Mouse (Mus musculus): ENCODE measurements at regions not wholly inside any gene's neighbourhood (a gene's known extent, or its start where the extent isn't known, plus 50 kb on each side); places are given as distances from the start of the nearest gene placed in this dataset.

DNA sequence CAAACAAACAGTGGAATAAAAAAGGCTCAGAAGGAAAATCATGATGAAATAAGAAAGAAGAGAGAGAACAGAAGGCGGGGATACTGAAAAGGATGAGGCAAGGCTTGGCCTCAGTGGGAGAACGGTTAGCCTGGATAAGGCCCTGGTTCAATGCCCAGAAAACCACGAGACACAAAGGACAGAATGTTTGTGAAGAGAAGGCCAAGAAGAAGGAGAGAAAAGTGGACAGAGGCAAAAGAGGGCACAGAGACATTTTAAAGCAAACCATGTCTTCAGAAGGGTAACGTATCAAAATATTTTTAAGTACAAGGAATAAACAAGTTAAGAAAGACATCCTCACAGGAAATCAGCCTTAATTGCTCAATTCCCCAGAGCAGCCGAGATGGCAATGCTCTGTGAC lies 78.6 kb downstream of the Cdca7 start:
- H3K4me3 ChIP-seq (ENCODE audit: insufficient read depth in 1 of 2, low read depth in 1 of 2, low read length in 2 of 2, poor library complexity in 1 of 2, severe bottlenecking in 1 of 2), result no peak overlapping the region
- no peak overlapping the region for H3K27ac ChIP-seq (ENCODE audit: insufficient read depth, low read depth, low read length, poor library complexity, severe bottlenecking)
- in situ Hi-C loops (cut with MboI; ENCODE audit: low sequenced_read_pairs in 2 of 2, unreplicated experiment in 2 of 2), result no loop called here
- TF ChIP-seq MAFK (IDR thresholded peaks at IDR 0.05; ENCODE audit: insufficient read depth, low read depth, low read length) (no peak), CHD2 (IDR thresholded peaks at IDR 0.05; ENCODE audit: low read depth, low read length) (no peak), ZC3H11A (IDR thresholded peaks at IDR 0.05; ENCODE audit: borderline replicate concordance, low read depth, low read length) (no peak), HCFC1 (IDR thresholded peaks at IDR 0.05; ENCODE audit: borderline replicate concordance, insufficient read depth, low read length) (no peak), ZNF384 (IDR thresholded peaks at IDR 0.05; ENCODE audit: low read depth, low read length) (no peak)
- no peaks in the 10 kb centered on the region for H3K36me3 ChIP-seq (ENCODE audit: control insufficient read depth, insufficient read depth, low read length, poor library complexity, severe bottlenecking)
- no peak overlapping the region for H3K9ac ChIP-seq (ENCODE audit: insufficient read depth, low read depth, low read length, poor library complexity, severe bottlenecking)
- DNase-seq (ENCODE audit: low read depth, low spot score), result no peak
- H3K4me1 ChIP-seq (ENCODE audit: control insufficient read depth in 2 of 2, insufficient read depth in 2 of 2, low read length in 2 of 2, poor library complexity in 1 of 2), result no peaks in the 10 kb centered on the region
- H3K9me3 ChIP-seq (ENCODE audit: control insufficient read depth, insufficient read depth, low read depth, low read length), result no peaks in the 10 kb centered on the region

DNA sequence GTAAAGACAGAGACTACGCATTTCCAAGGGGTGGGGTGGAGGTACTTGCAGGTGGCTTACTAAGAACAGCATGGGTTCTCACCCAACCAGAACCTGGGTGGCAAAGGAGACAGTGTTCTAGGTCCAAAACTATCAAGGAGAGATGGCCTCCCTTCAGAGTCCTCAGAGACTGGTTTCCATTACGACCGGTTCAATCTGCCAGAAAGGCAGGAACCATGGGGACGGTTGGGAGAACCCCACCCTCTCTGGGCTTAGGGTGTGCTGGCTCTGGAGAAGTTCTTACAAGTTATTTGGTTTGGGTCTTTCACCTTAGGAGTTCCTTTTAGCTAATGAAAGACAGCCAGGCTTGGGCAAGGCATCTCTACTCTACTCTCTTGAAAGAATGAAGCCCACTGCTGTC lies 79.2 kb downstream of the Cdca7 start:
- H3K4me1 ChIP-seq (ENCODE audit: control insufficient read depth in 2 of 2, insufficient read depth in 2 of 2, low read length in 2 of 2, poor library complexity in 1 of 2), result no peaks in the 10 kb centered on the region
- in situ Hi-C loops (cut with MboI; ENCODE audit: low sequenced_read_pairs in 2 of 2, unreplicated experiment in 2 of 2), result no loop called here
- DNase-seq (ENCODE audit: low read depth, low spot score), result no peak
- no peaks in the 10 kb centered on the region for H3K9me3 ChIP-seq (ENCODE audit: control insufficient read depth, insufficient read depth, low read depth, low read length)
- H3K27ac ChIP-seq (ENCODE audit: insufficient read depth, low read depth, low read length, poor library complexity, severe bottlenecking), result no peak overlapping the region
- no peak overlapping the region for H3K9ac ChIP-seq (ENCODE audit: insufficient read depth, low read depth, low read length, poor library complexity, severe bottlenecking)
- no peak overlapping the region for H3K4me3 ChIP-seq (ENCODE audit: insufficient read depth in 1 of 2, low read depth in 1 of 2, low read length in 2 of 2, poor library complexity in 1 of 2, severe bottlenecking in 1 of 2)
- no peaks in the 10 kb centered on the region for H3K36me3 ChIP-seq (ENCODE audit: control insufficient read depth, insufficient read depth, low read length, poor library complexity, severe bottlenecking)
- TF ChIP-seq CHD2 (IDR thresholded peaks at IDR 0.05; ENCODE audit: low read depth, low read length) (no peak), HCFC1 (IDR thresholded peaks at IDR 0.05; ENCODE audit: borderline replicate concordance, insufficient read depth, low read length) (no peak), ZC3H11A (IDR thresholded peaks at IDR 0.05; ENCODE audit: borderline replicate concordance, low read depth, low read length) (no peak), ZNF384 (IDR thresholded peaks at IDR 0.05; ENCODE audit: low read depth, low read length) (no peak), MAFK (IDR thresholded peaks at IDR 0.05; ENCODE audit: insufficient read depth, low read depth, low read length) (no peak)

DNA sequence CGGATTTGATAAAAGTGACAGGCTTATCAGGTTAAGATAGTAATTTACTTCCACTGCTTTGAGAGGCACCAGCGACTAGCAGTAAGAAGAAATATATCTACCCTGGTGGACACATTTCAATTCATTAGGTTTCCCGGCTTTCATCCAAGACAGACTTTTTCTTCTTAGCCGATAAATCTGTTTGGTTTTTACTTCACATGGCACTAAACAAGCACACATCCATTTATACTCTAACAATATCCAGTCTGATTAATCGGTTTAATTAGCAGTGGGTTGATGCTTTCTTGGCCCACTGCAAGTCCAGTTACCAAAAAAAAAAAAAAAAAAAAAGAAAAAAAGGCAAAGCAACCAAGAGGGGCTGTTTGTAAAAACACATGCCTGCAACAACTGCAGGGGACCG lies 79.6 kb downstream of the Cdca7 start:
- Histone ChIP-seq H3K36me3 (ENCODE audit: control insufficient read depth, insufficient read depth, low read length, poor library complexity, severe bottlenecking) (no peaks in the 10 kb centered on the region), H3K9me3 (ENCODE audit: control insufficient read depth, insufficient read depth, low read depth, low read length) (no peaks in the 10 kb centered on the region), H3K4me1 (ENCODE audit: control insufficient read depth in 2 of 2, insufficient read depth in 2 of 2, low read length in 2 of 2, poor library complexity in 1 of 2) (no peaks in the 10 kb centered on the region), H3K9ac (ENCODE audit: insufficient read depth, low read depth, low read length, poor library complexity, severe bottlenecking) (no peak overlapping the region), H3K27ac (ENCODE audit: insufficient read depth, low read depth, low read length, poor library complexity, severe bottlenecking) (no peak overlapping the region), H3K4me3 (ENCODE audit: insufficient read depth in 1 of 2, low read depth in 1 of 2, low read length in 2 of 2, poor library complexity in 1 of 2, severe bottlenecking in 1 of 2) (no peak overlapping the region)
- in situ Hi-C loops (cut with MboI; ENCODE audit: low sequenced_read_pairs in 2 of 2, unreplicated experiment in 2 of 2), result no loop called here
- DNase-seq (ENCODE audit: low read depth, low spot score), result no peak
- TF ChIP-seq MAFK (IDR thresholded peaks at IDR 0.05; ENCODE audit: insufficient read depth, low read depth, low read length) (no peak), ZNF384 (IDR thresholded peaks at IDR 0.05; ENCODE audit: low read depth, low read length) (no peak), ZC3H11A (IDR thresholded peaks at IDR 0.05; ENCODE audit: borderline replicate concordance, low read depth, low read length) (no peak), CHD2 (IDR thresholded peaks at IDR 0.05; ENCODE audit: low read depth, low read length) (no peak), HCFC1 (IDR thresholded peaks at IDR 0.05; ENCODE audit: borderline replicate concordance, insufficient read depth, low read length) (no peak)

DNA sequence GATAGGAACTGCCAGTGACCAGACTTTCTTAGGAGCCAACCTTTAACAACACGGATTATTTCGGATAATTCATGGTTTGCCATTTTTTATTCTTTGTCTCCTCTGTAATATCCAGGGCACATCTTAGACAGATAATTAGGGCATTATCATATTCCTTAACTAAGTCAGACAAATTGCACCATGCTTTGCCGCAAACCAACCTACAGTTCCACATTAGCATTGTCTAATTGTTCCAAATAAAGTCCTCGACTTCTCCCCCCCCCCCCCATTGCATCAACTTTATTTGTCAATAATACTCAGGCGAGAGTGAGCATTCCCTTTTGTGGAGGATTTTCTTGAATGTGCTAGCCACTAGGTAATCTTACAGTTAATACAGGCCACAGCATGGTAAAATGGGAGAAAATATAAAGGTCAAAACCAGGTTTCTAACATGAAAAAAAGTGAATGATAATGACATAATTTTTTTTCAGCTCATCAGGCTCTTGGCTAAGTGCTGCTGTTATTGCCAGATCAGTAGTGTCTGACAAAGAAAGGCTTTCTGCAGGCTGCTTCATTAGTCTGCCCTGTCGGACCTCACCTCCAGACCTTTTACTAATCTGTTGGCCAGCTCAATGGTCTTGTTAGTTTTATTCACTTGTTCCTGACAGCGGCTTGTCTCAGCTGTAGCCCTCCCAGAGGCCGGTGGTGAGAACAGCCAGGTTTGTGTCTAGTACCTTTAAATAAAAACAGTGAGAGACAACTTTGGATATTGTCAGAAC lies 80.3 kb downstream of the Cdca7 start:
- H3K9ac ChIP-seq (ENCODE audit: insufficient read depth, low read depth, low read length, poor library complexity, severe bottlenecking), result no peak overlapping the region
- no peak for TF ChIP-seq CHD2 (IDR thresholded peaks at IDR 0.05; ENCODE audit: low read depth, low read length)
- TF ChIP-seq ZC3H11A (IDR thresholded peaks at IDR 0.05; ENCODE audit: borderline replicate concordance, low read depth, low read length), result no peak
- no peak for TF ChIP-seq ZNF384 (IDR thresholded peaks at IDR 0.05; ENCODE audit: low read depth, low read length)
- no peak for TF ChIP-seq HCFC1 (IDR thresholded peaks at IDR 0.05; ENCODE audit: borderline replicate concordance, insufficient read depth, low read length)
- TF ChIP-seq MAFK (IDR thresholded peaks at IDR 0.05; ENCODE audit: insufficient read depth, low read depth, low read length), result no peak
- no peaks in the 10 kb centered on the region for H3K4me1 ChIP-seq (ENCODE audit: control insufficient read depth in 2 of 2, insufficient read depth in 2 of 2, low read length in 2 of 2, poor library complexity in 1 of 2)
- no peak overlapping the region for H3K27ac ChIP-seq (ENCODE audit: insufficient read depth, low read depth, low read length, poor library complexity, severe bottlenecking)
- no peak overlapping the region for H3K4me3 ChIP-seq (ENCODE audit: insufficient read depth in 1 of 2, low read depth in 1 of 2, low read length in 2 of 2, poor library complexity in 1 of 2, severe bottlenecking in 1 of 2)
- H3K36me3 ChIP-seq (ENCODE audit: control insufficient read depth, insufficient read depth, low read length, poor library complexity, severe bottlenecking), result no peaks in the 10 kb centered on the region
- no peak for DNase-seq (ENCODE audit: low read depth, low spot score)
- H3K9me3 ChIP-seq (ENCODE audit: control insufficient read depth, insufficient read depth, low read depth, low read length), result no peaks in the 10 kb centered on the region
- in situ Hi-C loops (cut with MboI; ENCODE audit: low sequenced_read_pairs in 2 of 2, unreplicated experiment in 2 of 2), result no loop called here
